Mouse (Mus musculus): Measurements from ENCODE around the gene Tek. TPM values are rescaled to one million over a fixed set of nuclear protein-coding genes. Genes with fewer than 3 reads are reported as not detected.
A peak's percentile ranks its signal among the peaks of the same experiment; 100 is the strongest.

Gene Tek
- total and polyA plus RNA-seq, 2 experiments from 2014 or later = 27.7 to 40.0 TPM

DNA sequence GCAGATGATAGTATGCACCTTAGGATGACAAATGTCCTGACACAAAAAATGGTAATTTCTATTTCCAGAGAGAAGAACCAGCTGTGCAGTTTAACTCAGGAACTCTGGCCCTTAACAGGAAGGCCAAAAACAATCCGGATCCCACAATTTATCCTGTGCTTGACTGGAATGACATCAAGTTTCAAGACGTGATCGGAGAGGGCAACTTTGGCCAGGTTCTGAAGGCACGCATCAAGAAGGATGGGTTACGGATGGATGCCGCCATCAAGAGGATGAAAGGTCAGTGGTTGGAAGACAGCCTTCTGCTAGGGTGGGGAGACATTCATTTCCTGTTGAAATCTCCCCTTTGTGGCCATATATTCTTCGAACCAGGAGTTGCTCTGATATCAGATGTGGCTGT is 114.2 kb downstream of the Tek start:
- Histone ChIP-seq H3K4me2 (ENCODE audit: low read depth, low read length) (no peak overlapping the region), H3K9me3 (replicated peaks; ENCODE audit: control insufficient read depth, low read length) (no peaks in the 10 kb centered on the region), H3K27me3 (ENCODE audit: control insufficient read depth, insufficient read depth, low read length) (no peaks in the 10 kb centered on the region), H3K4me1 (ENCODE audit: control insufficient read depth, insufficient read depth) (no peaks in the 10 kb centered on the region), H3K36me3 (replicated peaks; ENCODE audit: control insufficient read depth, insufficient read depth, low read length) (peaks cover 12% of the 10 kb centered on the region; the same call in 1 of the 2 replicates), H3K4me3 (ENCODE audit: low read depth, low read length) (no peak overlapping the region), H3K27ac (ENCODE audit: low read depth) (no peak overlapping the region), H3K9ac (replicated peaks; ENCODE audit: low read depth, low read length) (no peak overlapping the region)
- TF ChIP-seq CTCF (IDR thresholded peaks at IDR 0.05; ENCODE audit: low read depth) (no peak), EP300 (IDR thresholded peaks at IDR 0.05; ENCODE audit: low read depth) (no peak)
- DNase-seq (ENCODE audit: low spot score) = no peak
- WGBS = 79% methylated on average over 7 of the region's 7 CpGs
- ATAC-seq (ENCODE audit: insufficient read depth, low read depth) = no peak

DNA sequence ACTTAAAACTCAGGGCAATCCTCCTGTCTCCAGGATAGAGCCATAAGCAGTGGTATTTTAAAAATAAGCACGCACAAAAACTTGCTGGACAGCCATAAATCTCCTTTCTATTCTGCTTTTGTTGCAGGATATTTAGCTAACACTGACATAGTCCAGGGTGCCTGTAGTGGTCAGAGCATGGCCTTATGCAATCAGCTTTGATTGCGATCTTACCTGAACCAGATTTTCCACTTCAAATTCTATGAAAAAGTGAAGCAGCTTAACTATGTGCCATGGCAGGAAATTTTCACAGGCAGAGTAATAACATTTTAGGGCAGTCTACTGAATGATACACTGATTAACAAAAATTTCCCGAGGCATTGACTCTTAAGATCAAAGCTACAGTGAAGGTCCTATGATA is 115.2 kb downstream of the Tek start:
- H3K27ac ChIP-seq (ENCODE audit: low read depth) = no peak overlapping the region
- no peaks in the 10 kb centered on the region for H3K9me3 ChIP-seq (replicated peaks; ENCODE audit: control insufficient read depth, low read length)
- H3K4me1 ChIP-seq (ENCODE audit: control insufficient read depth, insufficient read depth) = no peaks in the 10 kb centered on the region
- H3K4me2 ChIP-seq (ENCODE audit: low read depth, low read length) = no peak overlapping the region
- no peak for DNase-seq (ENCODE audit: low spot score)
- no peak overlapping the region for H3K4me3 ChIP-seq (ENCODE audit: low read depth, low read length)
- no peaks in the 10 kb centered on the region for H3K27me3 ChIP-seq (ENCODE audit: control insufficient read depth, insufficient read depth, low read length)
- ATAC-seq (ENCODE audit: insufficient read depth, low read depth) = no peak
- peaks cover 12% of the 10 kb centered on the region; the same call in 1 of the 2 replicates for H3K36me3 ChIP-seq (replicated peaks; ENCODE audit: control insufficient read depth, insufficient read depth, low read length)
- no peak overlapping the region for H3K9ac ChIP-seq (replicated peaks; ENCODE audit: low read depth, low read length)
- TF ChIP-seq CTCF (IDR thresholded peaks at IDR 0.05; ENCODE audit: low read depth) = no peak
- TF ChIP-seq EP300 (IDR thresholded peaks at IDR 0.05; ENCODE audit: low read depth) = no peak
- 75% methylated on average over 3 of the region's 3 CpGs for WGBS

DNA sequence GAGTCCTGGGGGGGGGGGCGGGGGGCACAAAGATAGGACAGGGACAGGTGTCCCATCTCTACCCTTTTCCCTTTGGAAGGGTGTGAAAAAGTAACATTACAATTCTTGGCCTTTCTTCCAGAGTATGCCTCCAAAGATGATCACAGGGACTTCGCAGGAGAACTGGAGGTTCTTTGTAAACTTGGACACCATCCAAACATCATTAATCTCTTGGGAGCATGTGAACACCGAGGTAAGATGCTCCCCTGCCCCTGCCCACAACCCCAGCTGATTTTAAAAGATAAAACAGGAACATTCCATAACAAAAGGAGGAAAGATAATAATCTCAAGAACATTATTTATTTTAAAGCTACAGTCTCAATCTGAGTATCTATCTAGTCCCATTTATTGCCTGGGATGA is 116.1 kb downstream of the Tek start:
- Histone ChIP-seq H3K36me3 (replicated peaks; ENCODE audit: control insufficient read depth, insufficient read depth, low read length) (0 out of 2 replicates have a peak, but pooled peaks cover 12% of the 10 kb centered on the region), H3K9me3 (replicated peaks; ENCODE audit: control insufficient read depth, low read length) (no peaks in the 10 kb centered on the region), H3K9ac (replicated peaks; ENCODE audit: low read depth, low read length) (no peak overlapping the region), H3K27me3 (ENCODE audit: control insufficient read depth, insufficient read depth, low read length) (no peaks in the 10 kb centered on the region), H3K4me3 (ENCODE audit: low read depth, low read length) (no peak overlapping the region), H3K4me1 (ENCODE audit: control insufficient read depth, insufficient read depth) (no peaks in the 10 kb centered on the region), H3K27ac (ENCODE audit: low read depth) (no peak overlapping the region), H3K4me2 (ENCODE audit: low read depth, low read length) (no peak overlapping the region)
- ATAC-seq (ENCODE audit: insufficient read depth, low read depth) (no peak), DNase-seq (ENCODE audit: low spot score) (no peak)
- WGBS = 57% methylated on average over 3 of the region's 3 CpGs
- no peak for TF ChIP-seq CTCF (IDR thresholded peaks at IDR 0.05; ENCODE audit: low read depth)
- no peak for TF ChIP-seq EP300 (IDR thresholded peaks at IDR 0.05; ENCODE audit: low read depth)

DNA sequence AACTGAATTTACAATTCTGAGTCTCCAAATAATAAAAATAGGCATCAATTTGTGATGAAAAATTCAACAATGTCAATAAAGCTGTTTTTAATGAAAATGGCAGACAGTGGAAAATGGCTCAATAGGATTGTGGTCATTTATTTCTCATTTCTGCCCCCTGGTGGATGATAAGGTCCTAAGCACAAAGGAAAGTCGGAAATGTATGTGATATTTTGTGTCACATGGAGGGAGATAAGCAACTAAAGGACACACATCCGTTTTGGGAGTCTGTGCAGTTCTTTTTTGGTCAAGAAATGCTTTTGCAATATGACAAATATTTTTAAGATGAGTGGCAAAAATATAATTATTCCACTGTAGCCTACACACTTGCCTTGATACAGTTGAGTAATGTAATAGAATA is 161.7 kb downstream of the Tek start:
- H3K9ac ChIP-seq (replicated peaks; ENCODE audit: low read depth, low read length) = no peak overlapping the region
- no peak overlapping the region for H3K4me2 ChIP-seq (ENCODE audit: low read depth, low read length)
- H3K9me3 ChIP-seq (replicated peaks; ENCODE audit: control insufficient read depth, low read length) = no peaks in the 10 kb centered on the region
- no peak for TF ChIP-seq EP300 (IDR thresholded peaks at IDR 0.05; ENCODE audit: low read depth)
- TF ChIP-seq CTCF (IDR thresholded peaks at IDR 0.05; ENCODE audit: low read depth) = peak; percentile 65
- no peaks in the 10 kb centered on the region for H3K27me3 ChIP-seq (ENCODE audit: control insufficient read depth, insufficient read depth, low read length)
- H3K36me3 ChIP-seq (replicated peaks; ENCODE audit: control insufficient read depth, insufficient read depth, low read length) = no peaks in the 10 kb centered on the region
- no peak overlapping the region for H3K27ac ChIP-seq (ENCODE audit: low read depth)
- ATAC-seq (ENCODE audit: insufficient read depth, low read depth) = no peak
- H3K4me3 ChIP-seq (ENCODE audit: low read depth, low read length) = no peak overlapping the region
- peak; percentile 38 for DNase-seq (ENCODE audit: low spot score)
- 6% methylated on average over 2 of the region's 2 CpGs for WGBS
- H3K4me1 ChIP-seq (ENCODE audit: control insufficient read depth, insufficient read depth) = no peaks in the 10 kb centered on the region

DNA sequence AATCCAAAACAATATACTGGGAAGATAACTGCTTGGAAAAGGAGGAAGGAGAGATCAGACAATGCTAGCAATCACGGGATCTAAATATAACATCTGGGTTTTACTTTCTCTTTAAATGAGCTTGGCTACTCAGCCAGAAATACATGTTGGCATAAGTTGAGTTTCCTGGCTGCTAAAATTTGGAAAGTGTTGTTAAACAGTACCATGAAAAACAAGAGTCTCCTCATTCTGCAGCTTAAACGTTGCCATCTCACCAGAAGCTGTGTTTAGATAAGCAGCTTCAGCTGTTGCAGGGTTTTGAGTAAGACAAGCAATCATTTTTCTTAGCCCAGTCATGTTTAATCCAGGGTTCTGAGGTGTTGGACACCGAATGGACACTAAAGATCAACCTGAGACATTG is 162.7 kb downstream of the Tek start:
- no peak overlapping the region for H3K27ac ChIP-seq (ENCODE audit: low read depth)
- H3K9me3 ChIP-seq (replicated peaks; ENCODE audit: control insufficient read depth, low read length) = no peaks in the 10 kb centered on the region
- 33% methylated on average over 3 of the region's 3 CpGs for WGBS
- no peak overlapping the region for H3K4me2 ChIP-seq (ENCODE audit: low read depth, low read length)
- no peak overlapping the region for H3K9ac ChIP-seq (replicated peaks; ENCODE audit: low read depth, low read length)
- DNase-seq (ENCODE audit: low spot score) (no peak), ATAC-seq (ENCODE audit: insufficient read depth, low read depth) (no peak)
- H3K27me3 ChIP-seq (ENCODE audit: control insufficient read depth, insufficient read depth, low read length) = no peaks in the 10 kb centered on the region
- H3K36me3 ChIP-seq (replicated peaks; ENCODE audit: control insufficient read depth, insufficient read depth, low read length) = no peaks in the 10 kb centered on the region
- H3K4me1 ChIP-seq (ENCODE audit: control insufficient read depth, insufficient read depth) = no peaks in the 10 kb centered on the region
- H3K4me3 ChIP-seq (ENCODE audit: low read depth, low read length) = no peak overlapping the region
- no peak for TF ChIP-seq CTCF (IDR thresholded peaks at IDR 0.05; ENCODE audit: low read depth)
- no peak for TF ChIP-seq EP300 (IDR thresholded peaks at IDR 0.05; ENCODE audit: low read depth)

Other genes with a start within 250 kb of the Tek start
- not detected in 2 replicates for gene Gm10306, start 182.7 kb upstream of the Tek start, total RNA-seq (2014; rRNA removed; ENCODE audit: low replicate concordance)
- gene Gm10306, start 182.7 kb upstream of the Tek start, polyA plus RNA-seq (2015; fragmentation: Nextera tagmentation; extraction: Ambion mirVana) = 0.26 TPM in 1 of 2 replicates, not detected in the other
- gene Caap1, start 182.5 kb upstream of the Tek start, total RNA-seq (2014; rRNA removed; ENCODE audit: low replicate concordance) = 4.1 and 9.5 TPM in 2 replicates
- 5.8 and 7.2 TPM in 2 replicates for gene Caap1, start 182.5 kb upstream of the Tek start, polyA plus RNA-seq (2015; fragmentation: Nextera tagmentation; extraction: Ambion mirVana)
- 45.8 and 59.1 TPM in 2 replicates for gene Plaa, start 136.0 kb upstream of the Tek start, total RNA-seq (2014; rRNA removed; ENCODE audit: low replicate concordance)
- gene Plaa, start 136.0 kb upstream of the Tek start, polyA plus RNA-seq (2015; fragmentation: Nextera tagmentation; extraction: Ambion mirVana) = 45.6 and 48.5 TPM in 2 replicates
- 0.92 and 3.4 TPM in 2 replicates for gene Ift74, start 124.8 kb upstream of the Tek start, total RNA-seq (2014; rRNA removed; ENCODE audit: low replicate concordance)
- gene Ift74, start 124.8 kb upstream of the Tek start, polyA plus RNA-seq (2015; fragmentation: Nextera tagmentation; extraction: Ambion mirVana) = 10.3 and 12.6 TPM in 2 replicates
- gene Lrrc19, start 89.1 kb upstream of the Tek start, total RNA-seq (2014; rRNA removed; ENCODE audit: low replicate concordance) = not detected in 2 replicates
- gene Lrrc19, start 89.1 kb upstream of the Tek start, polyA plus RNA-seq (2015; fragmentation: Nextera tagmentation; extraction: Ambion mirVana) = 0.10 and 0.12 TPM in 2 replicates
- gene Eqtn, start 189.6 kb downstream of the Tek start, total RNA-seq (2014; rRNA removed; ENCODE audit: low replicate concordance) = not detected in 2 replicates
- 0.16 TPM in 1 of 2 replicates, not detected in the other for gene Eqtn, start 189.6 kb downstream of the Tek start, polyA plus RNA-seq (2015; fragmentation: Nextera tagmentation; extraction: Ambion mirVana)
- gene Mysm1, start 239.8 kb downstream of the Tek start, total RNA-seq (2014; rRNA removed; ENCODE audit: low replicate concordance) = 9.0 and 11.1 TPM in 2 replicates
- 12.3 and 13.7 TPM in 2 replicates for gene Mysm1, start 239.8 kb downstream of the Tek start, polyA plus RNA-seq (2015; fragmentation: Nextera tagmentation; extraction: Ambion mirVana)

All from heart, postnatal 0 days (tissue).